Mouse (Mus musculus): ENCODE results near the gene Rsad2.

The Rsad2 gene

GRCm38 (mm10) chr12:26399391-26399790 is 56.9 kb downstream of the Rsad2 start:
- DNase-seq, result no peak

DNA sequence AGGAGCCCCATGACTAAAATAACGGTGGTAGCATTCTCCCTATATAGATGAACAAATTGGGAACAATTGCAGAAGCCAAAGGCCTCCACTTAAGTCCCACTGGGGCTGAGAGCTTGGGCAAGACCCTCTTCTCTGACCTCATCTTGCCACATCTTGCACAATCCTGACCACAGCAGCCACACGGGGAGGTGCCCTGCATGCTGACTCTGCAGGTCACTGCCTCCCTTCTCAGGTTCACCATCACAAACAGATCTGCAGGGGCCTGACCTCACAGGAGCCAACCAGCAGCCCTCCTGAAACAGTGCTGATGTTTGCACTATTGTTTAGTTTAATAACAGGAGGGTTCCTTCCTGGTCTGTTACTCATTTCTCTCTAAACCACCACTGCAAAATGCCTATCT is 57.7 kb downstream of the Rsad2 start:
- no peak for DNase-seq

- no peak for DNase-seq
Measured at GRCm38 (mm10) chr12:26394485-26395470, 61.5 kb downstream of the Rsad2 start.

DNA sequence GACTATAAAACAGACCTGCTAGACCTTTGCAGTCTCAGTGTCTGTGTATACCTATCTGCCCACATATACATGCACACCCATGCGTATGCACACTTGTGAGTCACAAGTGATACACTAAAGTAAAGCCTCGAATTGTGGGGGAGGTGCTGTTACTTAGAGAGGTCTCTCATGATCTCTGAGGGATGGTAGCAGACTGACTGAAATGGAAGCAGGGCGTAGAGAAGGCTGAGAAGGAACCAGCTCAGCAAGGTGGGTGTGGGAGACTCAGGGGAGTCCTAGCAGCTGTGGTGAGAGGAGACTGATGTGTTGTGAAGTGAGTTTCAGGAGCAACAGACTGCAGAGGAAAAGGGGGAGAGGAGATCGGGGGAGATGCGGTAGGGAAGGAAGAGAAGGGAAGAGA is 63.0 kb downstream of the Rsad2 start:
- DNase-seq, result no peak
